Mouse (Mus musculus) cerebellum, adult 2 months (tissue): ENCODE measurements around the gene Heatr5a.

Experiments
- CTCF ChIP-seq: fragments of 200-500 bp; IDR thresholded peaks from 2 replicates; pipeline ENCODE4 v1.5.1; 2011; ENCODE audit warnings: low read depth, mild to moderate bottlenecking, control low read depth, low read length, moderate library complexity, borderline replicate concordance; ENCODE audit not compliant: insufficient read depth
- POLR2A ChIP-seq: fragments of 200-500 bp; IDR thresholded peaks from 2 replicates; pipeline ENCODE4 v1.6.1; 2011; ENCODE audit warnings: low read length, control low read depth, borderline replicate concordance; ENCODE audit not compliant: insufficient read depth

- TF ChIP-seq CTCF = no peak
- no peak for TF ChIP-seq POLR2A
These were observed 42.9 kb upstream of the Heatr5a start for GRCm38 (mm10) chr12:52014044-52014443.
